Mouse (Mus musculus) layer of hippocampus, adult 9-11 months (tissue): ENCODE data around the gene Setd5.
A peak's percentile ranks its signal among the peaks of the same experiment; 100 is the strongest.

Experiments
- DNase-seq: peaks from one replicate; pipeline ENCODE4 v3.0.0; 2022

Gene Setd5

GRCm38 (mm10) chr6:113060892-113061563 is 16.1 kb upstream of the Setd5 start:
- DNase-seq = no peak

- DNase-seq = no peak
These were observed 14.9 kb upstream of the Setd5 start for GRCm38 (mm10) chr6:113062253-113062652.

GRCm38 (mm10) chr6:113063363-113063762 is 13.8 kb upstream of the Setd5 start:
- no peak for DNase-seq

- no peak for DNase-seq
These were observed 12.0 kb upstream of the Setd5 start for GRCm38 (mm10) chr6:113065186-113065585.

GRCm38 (mm10) chr6:113069154-113069553 is 8.0 kb upstream of the Setd5 start:
- DNase-seq = no peak

DNA sequence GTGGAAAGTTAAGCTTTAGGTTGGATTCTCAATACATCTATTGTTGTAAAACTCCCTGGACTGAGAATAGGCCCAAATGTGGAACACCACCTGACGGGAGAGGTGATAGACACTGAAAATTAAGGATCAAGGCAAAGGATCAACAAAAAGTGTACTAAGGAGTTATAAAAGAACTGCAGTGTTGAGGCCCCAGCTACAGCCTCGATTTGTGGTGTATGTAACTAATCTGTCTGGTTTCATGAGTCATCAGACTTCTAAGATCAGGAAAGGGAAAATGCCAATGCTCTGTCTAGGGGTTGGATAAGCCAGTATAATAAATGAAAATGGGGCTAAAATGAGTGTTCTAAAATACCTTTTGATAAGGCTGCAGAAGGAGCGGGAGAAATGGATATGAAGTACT is 1.9 kb upstream of the Setd5 start:
- DNase-seq = no peak

DNA sequence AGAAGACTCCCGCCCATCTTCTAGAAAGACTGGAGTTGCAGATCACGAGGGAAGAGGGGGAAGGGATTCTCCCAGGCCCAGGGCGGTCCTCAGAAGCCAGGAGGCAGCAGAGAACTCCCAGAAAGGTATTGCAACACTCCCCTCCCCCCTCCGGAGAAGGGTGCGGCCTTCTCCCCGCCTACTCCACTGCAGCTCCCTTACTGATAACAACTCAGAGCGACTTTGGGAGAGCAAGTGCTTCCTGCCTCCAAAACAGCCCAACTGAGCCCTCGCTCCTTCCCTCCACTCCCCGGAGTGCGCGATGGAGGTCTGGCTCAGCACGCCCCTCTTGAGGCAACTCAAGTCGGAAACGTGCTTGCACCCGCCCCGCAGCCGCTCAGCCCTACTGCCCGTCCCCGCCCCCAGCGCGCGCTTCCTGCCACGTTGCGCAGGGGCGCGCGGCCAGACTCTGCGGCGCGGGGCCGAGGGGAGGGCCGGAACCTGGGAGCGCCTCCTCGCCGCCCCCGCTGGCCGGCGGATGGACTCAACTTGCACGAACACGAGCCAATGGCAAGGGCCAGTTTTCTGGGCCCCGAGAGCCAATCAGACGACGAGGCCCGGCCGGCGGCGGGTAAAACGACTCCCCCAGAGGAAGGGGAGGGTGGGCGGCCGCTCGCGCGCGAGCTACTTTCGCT is 1.0 kb upstream of the Setd5 start:
- DNase-seq = peak; percentile 96

DNA sequence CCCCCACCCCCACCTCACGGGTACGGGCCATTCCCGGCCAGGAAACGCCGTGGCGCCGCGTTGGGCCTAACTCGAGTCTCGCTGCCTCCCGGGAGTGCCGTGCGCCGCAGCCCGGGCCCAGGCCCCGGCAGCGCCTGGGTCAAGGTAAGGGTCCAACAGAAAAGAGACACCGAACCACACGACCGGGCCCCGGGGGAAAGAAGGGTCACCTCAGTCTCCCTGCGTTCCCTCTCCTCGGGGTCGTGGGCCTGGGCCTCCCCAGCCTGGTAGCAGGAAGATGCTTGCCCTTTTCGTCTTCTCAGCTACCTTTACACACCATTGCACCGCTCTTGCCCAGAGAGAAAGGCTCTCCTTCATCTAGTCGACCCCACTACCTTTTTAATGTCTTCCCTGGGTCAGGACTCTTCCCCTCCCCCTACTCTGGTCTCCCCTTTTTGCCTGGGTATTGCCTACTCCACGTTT is 435 bp downstream of the Setd5 start:
- no peak for DNase-seq

DNA sequence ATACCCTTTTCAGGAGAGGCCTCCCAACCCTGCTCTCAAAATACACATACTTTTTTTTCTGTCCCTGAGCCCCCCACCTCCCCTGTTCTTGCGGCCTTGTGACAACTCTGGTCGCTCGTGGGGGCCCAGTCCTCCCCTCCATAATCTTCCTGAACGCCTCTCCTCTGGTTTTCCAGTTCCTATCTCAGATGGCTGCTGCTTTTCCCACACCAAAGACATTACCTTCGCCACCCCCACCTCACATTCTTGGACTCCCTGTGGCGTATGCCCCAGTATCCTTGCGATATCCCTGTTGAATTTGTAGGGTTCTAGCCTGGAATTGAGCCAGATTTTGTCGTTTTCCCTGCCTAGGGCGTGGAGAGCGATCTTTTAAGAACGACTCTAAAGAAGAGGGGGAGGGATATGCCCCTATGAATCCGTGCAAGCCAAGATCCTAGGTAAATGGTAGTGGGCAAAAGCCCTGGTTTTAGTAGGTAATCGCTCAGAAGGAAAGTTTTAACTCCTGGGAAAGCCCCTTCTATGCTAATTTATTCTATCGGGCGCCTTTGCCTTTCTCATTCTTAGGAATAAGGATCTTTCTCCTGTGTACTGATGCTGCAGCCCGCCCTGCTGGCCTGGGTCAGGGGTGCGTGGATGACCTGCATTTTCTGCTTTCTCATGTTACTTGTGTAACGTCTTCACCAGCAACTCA is 1.0 kb downstream of the Setd5 start:
- DNase-seq = no peak

DNA sequence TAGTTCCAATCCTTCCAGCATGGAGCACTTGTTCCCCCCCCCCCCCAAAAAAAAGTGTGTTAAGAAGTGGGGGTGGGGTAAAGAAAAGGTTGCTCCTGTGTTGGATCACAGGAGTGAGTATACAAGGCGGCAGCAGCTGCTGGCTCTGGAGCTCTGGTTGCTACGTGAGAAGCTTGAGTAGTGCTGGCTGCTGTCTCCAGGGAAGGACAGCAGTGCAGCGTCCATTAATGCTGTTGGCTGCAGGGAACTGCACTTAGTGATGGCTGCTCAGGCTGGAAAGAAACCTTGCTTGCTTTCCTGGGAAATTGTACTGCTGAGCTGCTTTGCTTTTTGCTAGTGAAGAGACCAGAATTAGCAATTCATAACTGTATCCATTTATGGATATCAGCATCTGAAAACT is 2.3 kb downstream of the Setd5 start:
- peak; percentile 22 for DNase-seq

DNA sequence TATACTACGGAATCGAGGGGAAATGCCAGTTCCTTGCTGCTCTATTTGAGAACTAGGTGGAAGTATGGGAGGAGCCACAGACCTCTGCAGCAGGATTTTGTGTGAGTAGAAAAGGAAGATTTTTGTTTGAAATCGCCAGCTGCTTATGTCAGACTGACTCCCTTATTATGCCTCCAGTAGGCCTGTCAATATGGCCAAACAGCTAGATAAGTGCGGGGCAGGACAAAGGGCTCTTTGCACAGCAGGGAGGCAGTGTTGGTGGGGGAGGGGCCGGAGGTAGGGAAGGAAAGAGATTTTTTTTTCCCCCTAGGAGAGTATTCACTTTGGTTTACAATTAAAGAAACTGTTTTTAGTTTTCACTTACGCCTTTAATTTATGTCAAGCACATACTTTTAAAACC is 5.1 kb downstream of the Setd5 start:
- peak; percentile 23 for DNase-seq

DNA sequence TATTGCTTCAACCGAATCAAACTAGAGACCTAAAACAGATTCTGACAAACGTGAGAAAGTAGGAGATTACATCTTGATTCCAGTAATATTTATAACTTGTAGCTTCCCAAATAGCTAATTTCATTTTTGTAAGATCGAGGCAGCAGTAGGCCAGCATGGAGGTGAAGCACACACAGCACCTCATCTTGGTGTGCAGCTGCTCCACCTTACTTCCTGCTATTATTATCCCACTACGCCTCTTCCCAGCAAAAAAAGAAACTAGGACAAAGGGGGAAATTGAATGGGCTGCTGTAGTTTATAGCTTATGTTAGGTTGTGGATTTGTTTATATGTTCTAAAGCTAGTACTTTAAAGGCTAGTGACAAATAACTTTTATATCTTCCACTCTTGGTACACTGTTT is 7.4 kb downstream of the Setd5 start:
- DNase-seq = no peak

DNA sequence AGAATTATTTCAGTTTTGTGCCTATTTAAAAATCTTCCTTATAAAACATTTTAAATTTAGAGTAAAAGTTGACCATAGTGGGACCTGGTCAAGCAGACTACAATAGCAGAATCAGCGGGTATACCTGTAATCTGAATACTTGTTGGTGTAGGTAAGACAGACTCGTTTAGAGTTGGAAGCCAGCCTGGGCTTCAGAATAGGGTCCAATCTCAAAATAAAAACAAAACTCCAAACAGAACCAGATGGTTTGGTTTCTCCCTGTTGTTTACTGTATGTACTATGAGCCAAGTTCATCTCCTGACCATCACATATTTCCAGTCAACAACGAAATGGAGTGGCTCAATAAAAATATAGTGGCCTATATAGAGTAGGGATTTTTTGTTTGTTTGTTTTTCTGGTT is 16.0 kb downstream of the Setd5 start:
- DNase-seq = no peak

DNA sequence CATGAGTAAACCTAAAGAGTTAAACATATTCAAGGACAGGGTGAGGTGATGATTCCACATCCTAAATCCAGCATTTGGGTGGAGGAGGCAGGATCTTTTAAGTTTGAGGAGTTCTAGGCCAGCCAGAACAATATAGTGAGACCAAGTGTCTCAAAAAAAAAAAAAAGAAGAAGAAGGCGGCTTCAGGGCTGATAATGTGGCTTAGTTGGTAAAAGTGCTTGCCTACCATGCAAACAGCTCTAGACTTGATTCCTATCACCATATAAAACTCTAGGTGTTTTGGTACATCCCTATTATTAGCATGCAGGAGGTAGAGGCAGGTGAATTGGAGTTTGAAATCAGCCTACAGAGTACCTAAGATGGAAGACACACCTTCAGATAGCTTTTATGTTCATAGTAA is 18.4 kb downstream of the Setd5 start:
- DNase-seq = no peak

- no peak for DNase-seq
These were observed 20.5 kb downstream of the Setd5 start for GRCm38 (mm10) chr6:113097662-113098061.

DNA sequence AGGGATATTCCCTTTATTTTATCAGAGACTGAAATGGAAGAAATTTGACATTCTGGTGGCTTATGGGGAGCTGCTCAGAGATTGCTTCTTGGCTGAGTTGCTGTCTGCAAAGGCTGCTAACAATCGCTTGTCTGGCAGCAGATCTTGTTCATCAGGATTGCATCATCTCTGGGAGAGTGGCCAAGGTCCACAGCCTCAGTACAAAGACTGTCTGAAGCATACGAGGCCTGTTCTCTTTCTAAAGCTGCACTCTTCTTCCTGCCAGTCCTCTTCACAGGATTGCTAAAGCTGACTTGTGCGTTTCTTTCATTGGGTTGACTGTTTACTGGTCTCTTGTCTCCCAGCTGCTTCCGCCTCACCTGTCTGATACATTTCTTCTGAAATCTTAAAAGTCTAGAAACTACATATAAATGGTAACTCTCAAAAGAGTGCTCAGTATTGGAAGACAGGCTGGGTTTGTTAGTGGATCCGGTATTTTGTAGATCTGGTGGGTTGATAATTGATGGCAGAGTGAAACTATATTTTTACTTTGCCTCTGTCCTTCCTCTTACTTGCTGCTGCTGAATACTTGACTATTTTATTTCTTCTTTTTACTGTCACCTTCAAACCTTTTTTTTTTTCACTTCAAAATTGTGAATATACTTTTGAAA is 22.6 kb downstream of the Setd5 start:
- DNase-seq = peak; percentile 94

DNA sequence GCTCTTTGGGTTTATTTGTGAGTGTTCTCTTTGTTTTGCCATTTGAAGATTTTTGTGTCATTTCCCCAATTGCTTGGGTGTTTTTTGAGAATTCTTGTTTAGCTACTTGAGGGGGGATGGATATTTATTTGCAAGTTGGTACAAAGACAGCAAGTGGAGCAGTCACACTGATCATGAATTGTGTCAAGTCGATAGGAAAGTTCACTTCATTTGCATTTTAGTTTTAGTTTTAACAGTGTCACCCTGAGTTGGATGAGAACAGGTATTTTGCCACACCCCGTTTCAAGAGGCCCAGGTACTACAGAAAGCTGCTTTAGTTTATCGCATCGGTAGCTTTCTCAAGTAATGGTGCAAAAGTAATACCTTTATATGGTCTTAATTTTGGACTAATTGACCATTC is 25.4 kb downstream of the Setd5 start:
- no peak for DNase-seq

DNA sequence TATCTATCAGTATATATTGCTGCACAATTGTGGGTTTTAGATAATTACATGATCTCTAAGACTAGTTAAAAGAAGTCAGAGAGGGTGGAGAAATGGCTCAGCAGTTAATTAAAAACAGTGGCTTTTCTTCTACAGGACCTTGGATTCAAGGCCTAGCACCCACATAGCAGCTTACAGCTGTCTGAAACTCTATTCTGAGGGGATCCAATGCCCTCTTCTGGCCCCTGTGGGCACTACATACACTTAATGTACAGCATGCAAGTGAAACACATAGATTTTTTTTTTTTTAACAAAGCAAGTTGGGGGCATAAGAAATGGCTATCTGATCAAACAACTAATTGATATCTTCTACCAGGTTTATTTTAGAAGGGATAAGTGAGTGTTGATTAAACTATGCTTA is 26.6 kb downstream of the Setd5 start:
- DNase-seq = peak; percentile 17

DNA sequence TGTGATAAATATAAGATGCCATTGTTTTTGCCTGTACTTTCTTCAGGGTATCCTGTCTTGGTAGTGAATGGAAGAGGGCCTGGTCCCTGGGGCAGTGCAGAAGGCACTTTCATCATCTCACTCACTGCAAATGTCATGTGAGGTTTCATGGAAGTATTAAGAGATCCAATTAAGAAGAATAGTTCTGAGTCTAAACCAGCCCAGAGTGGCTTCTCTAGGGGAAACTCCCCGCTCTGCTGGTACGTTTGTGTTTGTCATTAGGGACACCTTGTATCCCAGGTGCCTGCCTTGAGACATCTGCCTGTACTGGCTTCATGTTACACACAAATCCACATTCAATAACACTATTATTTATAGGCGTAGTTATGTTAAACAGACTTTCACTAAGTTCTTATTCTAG is 32.2 kb downstream of the Setd5 start:
- DNase-seq = no peak

GRCm38 (mm10) chr6:113109956-113110355 is 32.8 kb downstream of the Setd5 start:
- no peak for DNase-seq

DNA sequence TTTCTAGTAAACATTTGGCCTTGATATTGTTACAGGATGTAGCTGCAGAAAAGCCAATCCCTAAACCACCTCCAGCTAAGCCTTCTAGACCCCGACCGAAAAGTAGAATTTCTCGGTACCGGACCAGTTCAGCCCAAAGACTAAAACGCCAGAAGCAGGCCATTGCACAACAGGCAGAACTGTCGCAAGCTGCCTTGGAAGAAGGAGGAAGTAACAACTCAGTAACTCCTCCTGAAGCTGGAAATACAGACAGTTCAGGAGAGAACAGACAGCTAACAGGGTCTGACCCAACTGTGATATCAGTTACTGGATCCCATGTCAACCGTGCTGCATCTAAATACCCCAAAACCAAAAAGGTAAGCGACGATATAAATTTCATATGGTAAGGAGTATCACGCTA is 43.6 kb downstream of the Setd5 start:
- DNase-seq = peak; percentile 12

DNA sequence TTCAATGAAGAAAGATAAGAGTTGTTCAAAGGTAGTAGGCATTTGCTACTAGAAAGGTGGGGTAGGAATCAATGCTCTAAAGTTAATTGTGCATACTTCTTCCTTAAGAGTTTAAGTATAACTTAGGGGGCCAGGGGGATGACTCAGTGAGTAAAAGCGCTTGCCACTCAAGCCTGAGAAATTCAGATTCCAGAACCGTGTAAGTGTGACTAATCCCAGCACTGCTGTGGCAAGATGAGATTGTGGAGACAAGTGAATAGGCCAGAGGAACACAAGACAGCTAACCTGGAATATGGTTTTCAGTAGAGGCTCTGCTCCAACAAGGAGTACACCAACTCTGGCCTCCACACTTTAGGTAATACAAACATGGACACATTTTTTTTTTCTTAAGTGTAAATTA is 56.2 kb downstream of the Setd5 start:
- DNase-seq = no peak

DNA sequence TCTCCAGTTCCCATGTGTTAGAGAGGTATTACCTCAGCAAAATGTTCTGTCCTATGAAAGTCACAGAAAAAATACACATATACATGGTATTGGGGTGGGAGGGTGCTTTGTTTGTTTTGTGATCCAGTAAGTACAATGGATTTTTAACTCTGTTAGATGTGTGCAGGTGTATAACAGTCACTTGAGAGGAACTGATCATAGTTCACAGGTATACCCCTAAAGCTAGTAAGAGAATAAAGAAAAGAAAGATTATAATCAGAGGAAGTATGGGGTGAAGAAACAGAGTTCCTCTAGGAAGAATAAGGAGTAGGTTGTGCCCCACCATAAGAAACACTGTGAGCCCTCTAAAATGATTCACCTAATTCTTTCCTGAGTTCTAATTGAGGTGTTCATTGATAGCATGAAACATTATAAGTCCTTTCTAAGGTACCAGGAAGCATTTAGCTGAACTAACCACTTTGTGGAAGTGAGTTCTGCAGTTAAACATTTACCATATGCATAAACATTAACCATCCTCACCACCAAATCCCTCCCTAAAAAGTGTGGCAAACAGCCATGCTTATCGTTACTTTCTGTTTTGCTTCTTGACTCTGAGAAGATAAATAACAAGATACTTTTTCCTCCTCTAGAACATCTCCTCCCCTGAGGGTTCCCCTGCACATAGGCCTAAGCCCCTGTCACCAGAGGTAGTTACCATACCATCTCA is 64.4 kb downstream of the Setd5 start:
- DNase-seq = no peak
